Mouse (Mus musculus) limb, embryonic 12.5 days (tissue): ENCODE measurements around the gene Lpp. TPM values are rescaled to one million over a fixed set of nuclear protein-coding genes. Genes with fewer than 3 reads are reported as not detected.

Experiments used
- ATAC-seq: fragments of 200-750 bp; cut with Nextera tagmentation; 2 replicates; pipeline ENCODE4 v1.8.0; 2017; ENCODE audit warnings: low read depth, moderate TSS enrichment; ENCODE audit not compliant: insufficient number of reproducible peaks, insufficient read depth, low FRiP score, low TSS enrichment
- H3K27ac ChIP-seq: fragments of 300-500 bp; sonication (generic); 2 replicates; pipeline ENCODE4 v1.5.1; 2016; ENCODE audit warnings: mild to moderate bottlenecking, moderate library complexity
- H3K27me3 ChIP-seq: fragments of 300-500 bp; sonication (generic); 2 replicates; pipeline ENCODE4 v1.6.1; 2016; ENCODE audit warnings: mild to moderate bottlenecking, moderate library complexity
- H3K36me3 ChIP-seq: fragments of 300-500 bp; sonication (generic); 2 replicates; pipeline ENCODE4 v1.6.1; 2016; ENCODE audit warnings: mild to moderate bottlenecking, moderate library complexity
- H3K4me1 ChIP-seq: fragments of 300-500 bp; sonication (generic); replicated peaks from 2 replicates; pipeline ENCODE4 v1.6.1; 2016
- H3K4me2 ChIP-seq: fragments of 300-500 bp; sonication (generic); 2 replicates; pipeline ENCODE4 v1.6.1; 2016; ENCODE audit warnings: mild to moderate bottlenecking, moderate library complexity
- H3K4me3 ChIP-seq: fragments of 300-500 bp; sonication (generic); replicated peaks from 2 replicates; pipeline ENCODE4 v1.5.1; 2016; ENCODE audit warnings: mild to moderate bottlenecking
- H3K9ac ChIP-seq: fragments of 300-500 bp; sonication (generic); replicated peaks from 2 replicates; pipeline ENCODE4 v1.6.1; 2016; ENCODE audit warnings: mild to moderate bottlenecking, moderate library complexity
- H3K9me3 ChIP-seq: fragments of 300-500 bp; sonication (generic); 2 replicates; pipeline ENCODE4 v1.6.1; 2016; ENCODE audit warnings: mild to moderate bottlenecking, moderate library complexity
- whole genome bisulfite sequencing: fragments of 180-500 bp; shearing (Covaris S2); methylation state at CpG from one replicate; pipeline ENCODE4 v1.1.7; 2016; 5-methylcytosine and 5-hydroxymethylcytosine counted together
- polyA plus RNA-seq: library from polyadenylated mRNA; unstranded; fragments of >200 nt; fragmentation: Nextera tagmentation; extraction: Ambion mirVana; gene quantifications from 2 replicates; pipeline ENCODE4 v1.2.1, GENCODE M21; 2016

Lpp gene
- polyA plus RNA-seq, 1 experiment from 2014 or later: 39.4 TPM

GRCm38 (mm10) chr16:24487782-24488241 lies 94.5 kb downstream of the Lpp start:
- H3K36me3 ChIP-seq: no peaks in the 10 kb centered on the region; the same call in 1 of the 2 replicates
- no peak overlapping the region for H3K4me3 ChIP-seq
- peaks cover 48% of the 10 kb centered on the region for H3K4me1 ChIP-seq
- H3K9ac ChIP-seq: no peak overlapping the region
- no peak for ATAC-seq
- WGBS: 50% methylated on average over 6 of the region's 6 CpGs
- H3K27me3 ChIP-seq: no peaks in the 10 kb centered on the region
- H3K9me3 ChIP-seq: no peaks in the 10 kb centered on the region
- H3K27ac ChIP-seq: 0 out of 2 replicates have a peak overlapping the region, but pooled peaks have one; percentile 50
- H3K4me2 ChIP-seq: no peak overlapping the region

GRCm38 (mm10) chr16:24489516-24490285 lies 96.4 kb downstream of the Lpp start:
- Histone ChIP-seq H3K27ac (peak overlapping the region; percentile 79), H3K4me2 (no peak overlapping the region), H3K9ac (no peak overlapping the region), H3K36me3 (no peaks in the 10 kb centered on the region), H3K27me3 (no peaks in the 10 kb centered on the region), H3K4me3 (no peak overlapping the region), H3K4me1 (peaks cover 61% of the 10 kb centered on the region), H3K9me3 (no peaks in the 10 kb centered on the region)
- no peak for ATAC-seq
- WGBS: 73% methylated on average over 8 of the region's 8 CpGs

- ATAC-seq: peak; percentile 65
- Histone ChIP-seq H3K9ac (no peak overlapping the region), H3K4me2 (peak overlapping the region; percentile 15; the same call in 1 of the 2 replicates), H3K4me1 (peaks cover 69% of the 10 kb centered on the region), H3K27me3 (no peaks in the 10 kb centered on the region), H3K36me3 (no peaks in the 10 kb centered on the region), H3K4me3 (no peak overlapping the region), H3K27ac (peak overlapping the region; percentile 79), H3K9me3 (no peaks in the 10 kb centered on the region)
- 53% methylated on average over 18 of the region's 18 CpGs for WGBS
Measured at GRCm38 (mm10) chr16:24490751-24491485, 97.6 kb downstream of the Lpp start.

- Histone ChIP-seq H3K9me3 (no peaks in the 10 kb centered on the region), H3K36me3 (no peaks in the 10 kb centered on the region), H3K27ac (0 out of 2 replicates have a peak overlapping the region, but pooled peaks have one; percentile 79), H3K4me3 (no peak overlapping the region), H3K27me3 (no peaks in the 10 kb centered on the region), H3K4me2 (no peak overlapping the region), H3K9ac (no peak overlapping the region), H3K4me1 (peaks cover 69% of the 10 kb centered on the region)
- 59% methylated on average over 2 of the region's 2 CpGs for WGBS
- no peak for ATAC-seq
Measured at GRCm38 (mm10) chr16:24491486-24491758, 98.1 kb downstream of the Lpp start.

- 86% methylated on average over 4 of the region's 4 CpGs for WGBS
- no peak overlapping the region for H3K9ac ChIP-seq
- no peak for ATAC-seq
- H3K36me3 ChIP-seq: no peaks in the 10 kb centered on the region
- H3K27me3 ChIP-seq: no peaks in the 10 kb centered on the region
- peaks cover 67% of the 10 kb centered on the region for H3K4me1 ChIP-seq
- no peak overlapping the region for H3K4me3 ChIP-seq
- no peak overlapping the region for H3K4me2 ChIP-seq
- H3K9me3 ChIP-seq: no peaks in the 10 kb centered on the region
- H3K27ac ChIP-seq: no peak overlapping the region
Measured at GRCm38 (mm10) chr16:24492194-24492940, 99.1 kb downstream of the Lpp start.

- Histone ChIP-seq H3K27ac (0 out of 2 replicates have a peak overlapping the region, but pooled peaks have one; percentile 23), H3K4me1 (peaks cover 52% of the 10 kb centered on the region), H3K4me2 (no peak overlapping the region), H3K36me3 (no peaks in the 10 kb centered on the region), H3K9me3 (no peaks in the 10 kb centered on the region), H3K9ac (no peak overlapping the region), H3K4me3 (no peak overlapping the region), H3K27me3 (no peaks in the 10 kb centered on the region)
- 50% methylated on average over 6 of the region's 6 CpGs for WGBS
- no peak for ATAC-seq
Measured at GRCm38 (mm10) chr16:24494531-24494930, 101.2 kb downstream of the Lpp start.

- no peak for ATAC-seq
- Histone ChIP-seq H3K9ac (no peak overlapping the region), H3K27me3 (no peaks in the 10 kb centered on the region), H3K4me2 (no peak overlapping the region), H3K4me3 (no peak overlapping the region), H3K4me1 (peaks cover 43% of the 10 kb centered on the region), H3K36me3 (no peaks in the 10 kb centered on the region), H3K27ac (no peak overlapping the region), H3K9me3 (no peaks in the 10 kb centered on the region)
- WGBS: 74% methylated on average over 4 of the region's 4 CpGs
Measured at GRCm38 (mm10) chr16:24495461-24495860, 102.2 kb downstream of the Lpp start.

GRCm38 (mm10) chr16:24496635-24497034 lies 103.3 kb downstream of the Lpp start:
- no peaks in the 10 kb centered on the region for H3K36me3 ChIP-seq
- WGBS: 75% methylated on average over 7 of the region's 7 CpGs
- no peak for ATAC-seq

GRCm38 (mm10) chr16:24497413-24497812 lies 104.1 kb downstream of the Lpp start:
- Histone ChIP-seq H3K27ac (no peak overlapping the region), H3K27me3 (no peaks in the 10 kb centered on the region), H3K4me3 (no peak overlapping the region), H3K9ac (no peak overlapping the region), H3K36me3 (no peaks in the 10 kb centered on the region), H3K4me2 (no peak overlapping the region), H3K9me3 (no peaks in the 10 kb centered on the region), H3K4me1 (peaks cover 37% of the 10 kb centered on the region)
- no peak for ATAC-seq
- 93% methylated on average over 2 of the region's 2 CpGs for WGBS

More at GRCm38 (mm10) chr16:24496635-24497034, 103.3 kb downstream of the Lpp start:
- H3K4me3 ChIP-seq: no peak overlapping the region
- H3K4me2 ChIP-seq: no peak overlapping the region
- H3K9ac ChIP-seq: no peak overlapping the region
- peaks cover 43% of the 10 kb centered on the region for H3K4me1 ChIP-seq
- H3K27ac ChIP-seq: no peak overlapping the region
- H3K27me3 ChIP-seq: no peaks in the 10 kb centered on the region
- no peaks in the 10 kb centered on the region for H3K9me3 ChIP-seq

GRCm38 (mm10) chr16:24498103-24498659 lies 104.9 kb downstream of the Lpp start:
- no peak for ATAC-seq

GRCm38 (mm10) chr16:24501197-24501596 lies 107.9 kb downstream of the Lpp start:
- H3K9ac ChIP-seq: no peak overlapping the region
- H3K4me1 ChIP-seq: peaks cover 22% of the 10 kb centered on the region
- H3K27ac ChIP-seq: no peak overlapping the region
- ATAC-seq: no peak
- 79% methylated on average over 6 of the region's 6 CpGs for WGBS
- H3K9me3 ChIP-seq: no peaks in the 10 kb centered on the region
- H3K4me2 ChIP-seq: no peak overlapping the region
- no peak overlapping the region for H3K4me3 ChIP-seq
- no peaks in the 10 kb centered on the region for H3K27me3 ChIP-seq
- H3K36me3 ChIP-seq: no peaks in the 10 kb centered on the region

More at GRCm38 (mm10) chr16:24498103-24498659, 104.9 kb downstream of the Lpp start:
- Histone ChIP-seq H3K4me2 (no peak overlapping the region), H3K9me3 (no peaks in the 10 kb centered on the region), H3K27ac (no peak overlapping the region), H3K4me1 (peaks cover 32% of the 10 kb centered on the region), H3K27me3 (no peaks in the 10 kb centered on the region), H3K36me3 (no peaks in the 10 kb centered on the region), H3K4me3 (no peak overlapping the region), H3K9ac (no peak overlapping the region)
- 84% methylated on average over 5 of the region's 5 CpGs for WGBS
